Mouse (Mus musculus): ENCODE measurements around the gene Ssu72.
"Not testable (repeated sequence)": the region's sequence is repeated elsewhere in the genome, so short reads cannot be mapped to it uniquely, and the experiment has no call there.

The Ssu72 gene

DNA sequence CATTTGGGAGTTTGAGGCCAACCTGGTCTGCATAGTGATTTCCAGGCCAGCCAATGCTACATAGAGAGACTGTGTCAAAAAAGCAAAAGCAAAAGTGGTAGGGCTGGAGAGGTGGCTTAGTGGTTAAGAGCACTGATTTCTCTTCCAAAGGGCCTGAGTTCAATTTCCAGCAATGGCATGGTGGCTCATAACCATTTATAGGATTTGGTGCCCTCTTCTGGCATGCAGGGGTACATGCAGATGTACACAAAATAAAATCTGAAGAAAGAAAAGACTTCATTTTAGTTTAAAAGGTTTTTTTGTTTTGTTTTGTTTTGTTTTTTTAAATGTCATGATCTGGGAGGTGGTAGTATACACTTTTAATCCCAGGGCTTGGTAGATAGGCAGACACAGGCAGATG is 4.2 kb upstream of the Ssu72 start:
- DNase-seq (ENCODE audit: inconsistent ontology term): peak; percentile 16

- no peak for DNase-seq (ENCODE audit: inconsistent ontology term)
Measured at GRCm38 (mm10) chr4:155703425-155703929, 1.1 kb upstream of the Ssu72 start.

- no peak for DNase-seq (ENCODE audit: inconsistent ontology term)
Measured at GRCm38 (mm10) chr4:155705592-155705929, 961 bp downstream of the Ssu72 start.

- no peak for DNase-seq (ENCODE audit: inconsistent ontology term)
Measured at GRCm38 (mm10) chr4:155708582-155708981, 4.0 kb downstream of the Ssu72 start.

DNA sequence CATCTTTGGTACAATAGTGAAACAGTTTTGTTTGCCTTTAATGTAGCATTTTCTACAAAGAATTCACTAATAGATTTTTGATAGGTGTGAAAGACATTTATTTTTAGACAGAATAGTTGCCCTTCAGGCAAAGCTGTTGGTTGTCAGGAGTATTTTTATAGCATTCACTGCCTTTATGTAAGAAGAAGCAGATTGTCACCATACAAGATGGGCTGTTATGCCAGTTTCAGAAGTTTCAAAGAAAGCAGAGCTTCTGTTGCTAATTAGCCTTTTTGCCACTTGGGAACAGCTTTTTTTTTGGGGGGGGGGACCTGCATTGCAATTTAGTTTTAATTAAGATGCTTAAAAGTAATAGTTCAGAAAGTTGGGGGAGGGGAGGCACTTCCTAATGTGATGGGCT is 4.4 kb downstream of the Ssu72 start:
- DNase-seq (ENCODE audit: inconsistent ontology term): no peak

DNA sequence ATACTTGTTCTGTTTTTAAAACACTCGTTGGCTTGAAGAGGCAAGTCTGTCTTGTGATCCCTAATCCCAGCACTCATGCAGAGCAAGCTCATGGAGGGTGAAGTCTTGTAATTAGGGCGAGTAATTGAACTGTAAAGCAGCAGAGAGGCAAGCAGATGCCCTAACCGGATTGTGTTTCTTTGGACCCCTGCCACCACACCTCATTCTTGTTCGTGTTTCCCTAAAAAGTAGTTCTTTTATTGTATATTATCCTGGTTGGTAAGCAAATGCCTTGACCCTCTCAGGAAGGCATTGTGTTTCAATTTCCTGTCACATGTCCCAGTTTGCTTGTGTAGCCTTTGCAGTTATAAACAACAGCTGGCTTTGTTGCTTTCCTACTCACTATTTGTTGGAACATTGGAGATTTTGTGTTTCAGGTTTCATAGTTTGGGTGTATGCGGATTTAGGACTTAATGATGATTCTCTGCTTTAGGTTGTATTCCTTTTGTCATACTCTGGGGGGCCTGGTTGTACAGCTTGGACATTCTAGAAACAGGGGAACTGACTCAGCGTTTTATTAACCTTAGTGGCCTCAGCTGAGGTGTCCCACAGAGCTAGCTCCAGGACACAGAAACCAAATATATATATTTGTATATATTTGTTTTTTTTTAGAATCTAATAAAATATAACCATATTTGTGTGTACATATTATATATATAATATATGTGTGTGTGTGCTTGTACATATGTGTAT is 6.1 kb downstream of the Ssu72 start:
- peak; percentile 48 for DNase-seq (ENCODE audit: inconsistent ontology term)

DNA sequence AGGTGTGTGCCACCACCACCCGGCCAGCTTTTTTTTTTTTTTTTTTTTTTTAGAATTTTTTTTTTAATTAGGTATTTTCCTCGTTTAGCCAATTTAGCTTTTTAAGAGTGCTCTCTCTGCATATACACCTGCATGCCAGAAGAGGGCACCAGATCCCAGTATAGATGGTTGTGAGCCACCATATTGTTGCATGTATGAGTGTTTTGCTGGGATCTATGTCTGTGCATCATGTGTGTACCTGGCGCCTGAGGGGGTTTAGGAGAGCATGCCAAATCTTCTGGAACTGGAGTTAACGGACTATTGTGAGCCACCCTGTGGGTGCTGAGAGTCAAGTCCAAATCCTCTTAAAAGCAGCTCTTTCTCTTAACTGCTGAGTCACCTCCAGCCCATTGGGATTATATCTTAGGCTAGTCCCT is 17.1 kb downstream of the Ssu72 start:
- peak; percentile 17 for DNase-seq (ENCODE audit: inconsistent ontology term)

- no peak for DNase-seq (ENCODE audit: inconsistent ontology term)
Measured at GRCm38 (mm10) chr4:155727993-155728392, 23.4 kb downstream of the Ssu72 start.

- DNase-seq (ENCODE audit: inconsistent ontology term): no peak
Measured at GRCm38 (mm10) chr4:155733267-155733666, 28.7 kb downstream of the Ssu72 start.

- peak; percentile 99 for DNase-seq (ENCODE audit: inconsistent ontology term)
Measured at GRCm38 (mm10) chr4:155734350-155734941, 29.8 kb downstream of the Ssu72 start, which contains the start of gene Tmem240. Gene Tmem240 (plus strand): TSS chr4:155734800.

DNA sequence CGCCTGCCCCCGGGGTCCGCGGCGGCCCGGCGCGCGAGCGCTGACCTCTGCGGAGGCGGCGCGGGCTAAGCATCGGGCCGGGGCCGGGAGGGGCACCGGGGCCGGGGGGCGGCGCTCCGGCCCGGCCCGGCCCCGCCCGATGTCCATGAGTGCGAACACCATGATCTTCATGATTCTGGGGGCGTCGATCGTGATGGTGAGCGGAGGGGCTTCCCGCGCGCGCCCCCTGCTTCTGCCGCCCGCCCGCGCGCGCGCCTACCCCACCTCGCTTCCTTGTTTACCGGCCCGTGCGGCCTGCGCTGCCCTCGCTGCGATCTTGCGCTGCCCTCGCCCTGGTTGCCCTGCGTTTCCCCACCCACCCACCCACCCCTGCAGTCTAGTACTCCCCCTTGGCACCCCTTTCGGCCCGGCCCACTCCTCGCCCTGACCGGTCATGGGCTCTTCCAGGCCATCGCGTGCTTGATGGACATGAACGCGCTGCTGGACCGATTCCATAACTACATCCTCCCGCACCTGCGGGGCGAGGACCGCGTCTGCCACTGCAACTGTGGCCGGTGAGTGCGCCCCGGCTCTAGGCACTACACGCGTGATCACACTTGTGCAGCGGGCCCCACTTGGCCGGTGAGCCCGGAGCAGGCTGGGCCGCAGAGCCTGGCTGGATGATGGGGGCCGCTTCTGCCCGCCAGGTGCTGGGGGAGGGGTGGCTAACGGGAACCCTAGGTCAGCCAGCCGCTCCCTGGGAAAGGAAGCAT is 30.5 kb downstream of the Ssu72 start:
- peak; percentile 85 for DNase-seq (ENCODE audit: inconsistent ontology term)

DNA sequence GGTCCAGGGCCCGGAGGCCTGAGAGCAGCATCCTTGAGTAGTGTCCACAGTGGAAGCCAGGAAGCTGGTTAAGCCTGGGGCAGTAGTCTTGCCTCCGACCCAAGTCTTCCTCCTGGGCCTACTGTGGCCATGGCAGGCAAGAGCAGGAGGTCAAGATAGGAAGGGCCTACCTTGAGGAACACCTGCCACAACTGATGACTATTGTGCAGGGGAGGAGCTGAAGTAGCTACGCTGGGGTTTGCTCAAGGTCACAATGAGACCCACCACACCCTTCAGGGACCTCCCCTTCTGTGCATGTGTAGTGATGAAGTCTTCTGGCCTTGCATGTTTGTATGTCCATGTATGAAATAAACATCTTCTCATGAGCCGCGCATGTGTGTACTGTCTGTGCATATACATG is 31.2 kb downstream of the Ssu72 start:
- DNase-seq (ENCODE audit: inconsistent ontology term): no peak

DNA sequence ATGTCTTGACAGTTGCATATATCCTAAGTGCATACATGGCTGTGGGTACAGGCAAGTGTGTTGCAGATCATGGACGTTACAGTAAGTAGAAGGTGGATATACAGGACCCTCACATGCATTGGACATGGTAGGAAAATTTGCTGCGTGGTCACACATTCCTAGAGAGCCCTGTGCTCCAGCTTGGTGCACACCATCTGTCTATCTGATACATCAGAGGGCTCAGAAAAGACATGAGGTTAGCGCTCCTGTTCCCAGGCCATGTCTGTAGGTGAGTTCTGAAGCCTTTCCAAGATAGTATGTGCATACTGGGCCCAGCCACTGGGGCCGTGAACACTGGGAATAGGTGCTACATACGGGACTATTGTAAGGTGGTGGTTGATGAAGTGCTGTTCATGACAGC is 31.8 kb downstream of the Ssu72 start:
- no peak for DNase-seq (ENCODE audit: inconsistent ontology term)

DNA sequence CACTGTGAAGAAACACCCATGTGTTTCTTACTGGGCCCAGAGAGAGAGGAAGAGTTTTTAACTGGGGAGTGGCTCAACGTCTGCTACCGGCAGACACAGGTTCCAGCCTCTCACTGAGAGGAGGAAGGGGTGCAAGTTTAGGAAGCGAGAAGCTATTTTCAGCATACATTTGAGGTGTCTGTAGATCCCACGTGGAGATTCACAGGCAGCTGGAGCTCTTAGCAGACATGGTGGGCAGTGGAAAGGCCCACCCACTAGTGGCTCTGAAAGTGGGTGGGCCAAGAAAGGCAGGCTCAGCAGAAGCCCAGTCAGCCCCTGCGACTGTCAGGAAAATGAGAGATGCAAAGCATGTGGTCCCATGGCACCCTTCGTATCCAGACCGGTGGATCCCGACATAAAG is 33.7 kb downstream of the Ssu72 start:
- no peak for DNase-seq (ENCODE audit: inconsistent ontology term)

DNA sequence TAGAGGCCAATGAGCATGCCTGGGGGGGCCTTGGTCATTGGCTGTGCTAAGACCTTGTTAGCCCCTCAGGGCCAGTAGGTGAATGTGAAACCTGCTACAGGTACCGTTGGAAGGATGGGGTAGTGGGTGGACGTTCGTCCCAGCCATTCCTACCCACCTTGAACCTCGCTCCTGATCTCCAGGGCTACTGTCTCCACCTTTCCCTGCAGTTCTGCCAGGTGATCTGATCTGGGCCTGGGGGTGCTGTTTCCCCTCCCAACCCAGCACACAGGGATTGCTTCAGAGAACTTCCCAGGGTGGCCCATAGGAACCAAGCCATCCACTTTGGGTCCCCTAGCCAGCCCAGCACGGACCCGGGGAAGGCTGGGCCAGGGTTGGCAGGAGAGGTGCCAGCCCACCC is 34.6 kb downstream of the Ssu72 start:
- DNase-seq (ENCODE audit: inconsistent ontology term): no peak

GRCm38 (mm10) chr4:155739741-155740636 is 35.4 kb downstream of the Ssu72 start:
- DNase-seq (ENCODE audit: inconsistent ontology term): no peak

GRCm38 (mm10) chr4:155740681-155741080 is 36.1 kb downstream of the Ssu72 start:
- not testable (repeated sequence) for DNase-seq (ENCODE audit: inconsistent ontology term)

GRCm38 (mm10) chr4:155742684-155743083 is 38.1 kb downstream of the Ssu72 start:
- DNase-seq (ENCODE audit: inconsistent ontology term): no peak

- no peak for DNase-seq (ENCODE audit: inconsistent ontology term)
Measured at GRCm38 (mm10) chr4:155744474-155744873, 39.9 kb downstream of the Ssu72 start.

DNA sequence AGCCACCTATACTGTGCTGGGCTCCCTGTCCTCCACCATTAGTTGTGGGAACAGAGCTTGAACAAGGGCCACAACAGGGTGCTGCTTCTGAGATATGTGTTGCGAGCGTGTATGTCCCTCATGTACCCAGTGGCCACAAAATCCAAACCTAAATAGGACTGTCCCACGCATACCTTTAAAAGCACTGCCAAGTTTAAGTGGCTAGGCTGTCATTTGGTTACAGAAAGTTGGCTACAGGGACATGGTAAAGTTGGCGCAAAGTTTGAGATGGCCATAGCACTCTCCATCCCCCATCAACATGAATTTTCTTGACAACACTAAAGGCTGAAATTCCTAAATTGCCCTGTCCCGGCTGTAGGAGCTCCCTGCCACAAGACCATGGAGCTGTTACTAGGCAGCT is 40.5 kb downstream of the Ssu72 start:
- no peak for DNase-seq (ENCODE audit: inconsistent ontology term)

- DNase-seq (ENCODE audit: inconsistent ontology term): no peak
Measured at GRCm38 (mm10) chr4:155746036-155746548, 41.5 kb downstream of the Ssu72 start.

All from Muller cell, postnatal 12 days (primary cell).